Mouse (Mus musculus): ENCODE measurements around the gene Mptx2. TPM values are rescaled to one million over a fixed set of nuclear protein-coding genes. Genes with fewer than 3 reads are reported as not detected.

The Mptx2 gene
- not detected in 2 replicates for polyA plus RNA-seq (2014; fragmentation: Nextera tagmentation; extraction: Ambion mirVana)

- no peak within 1 kb of the TSS for H3K4me2 ChIP-seq
- H3K9me3 ChIP-seq (ENCODE audit: low read depth, low read length): no peaks in the 10 kb centered on the region
- H3K4me3 ChIP-seq (ENCODE audit: low read depth, low read length): no peak within 1 kb of the TSS
- no peak for ATAC-seq (ENCODE audit: insufficient read depth)
- no peaks in the 10 kb centered on the region for H3K27me3 ChIP-seq (ENCODE audit: insufficient read depth, low read length)
- WGBS: 75% methylated on average over 3 of the region's 3 CpGs
- no peak for TF ChIP-seq CTCF (IDR thresholded peaks at IDR 0.05; ENCODE audit: low read depth)
- H3K27ac ChIP-seq (ENCODE audit: low read depth): no peak within 1 kb of the TSS
- no peaks in the 10 kb centered on the region for H3K36me3 ChIP-seq (ENCODE audit: insufficient read depth)
- H3K9ac ChIP-seq: no peak within 1 kb of the TSS
- DNase-seq: no peak
- H3K4me1 ChIP-seq (ENCODE audit: insufficient read depth): no peaks in the 10 kb centered on the region
Observed at GRCm38 (mm10) chr1:173277677-173278076, at the start of gene Mptx2. Gene Mptx2 (minus strand): TSS chr1:173277777.

DNA sequence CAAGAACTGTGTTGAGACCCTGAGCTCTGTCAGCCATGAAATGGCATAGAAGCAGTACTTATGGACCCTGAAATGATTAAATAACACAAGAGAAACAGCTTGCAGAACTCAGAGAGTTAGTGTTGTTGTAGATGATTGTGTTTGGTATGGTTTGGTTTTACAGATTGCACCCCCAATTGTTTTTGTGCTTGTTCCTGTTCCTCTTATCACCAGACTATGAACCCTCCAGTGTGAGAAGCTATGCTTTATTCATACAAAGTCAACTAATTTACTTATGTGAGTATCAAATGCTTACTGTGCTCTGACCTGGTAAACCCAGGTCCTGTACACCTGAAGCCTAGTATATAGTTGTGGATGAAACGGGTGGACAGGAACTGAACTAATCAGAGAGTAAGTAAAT is 49.0 kb upstream of the Mptx2 start:
- Histone ChIP-seq H3K4me2 (no peak overlapping the region), H3K27me3 (ENCODE audit: insufficient read depth, low read length) (no peaks in the 10 kb centered on the region), H3K9ac (no peak overlapping the region), H3K9me3 (ENCODE audit: low read depth, low read length) (no peaks in the 10 kb centered on the region), H3K27ac (ENCODE audit: low read depth) (no peak overlapping the region), H3K36me3 (ENCODE audit: insufficient read depth) (no peaks in the 10 kb centered on the region), H3K4me1 (ENCODE audit: insufficient read depth) (no peaks in the 10 kb centered on the region), H3K4me3 (ENCODE audit: low read depth, low read length) (no peak overlapping the region)
- no peak for DNase-seq
- 56% methylated on average over 1 of the region's 1 CpGs for WGBS
- ATAC-seq (ENCODE audit: insufficient read depth): no peak
- no peak for TF ChIP-seq CTCF (IDR thresholded peaks at IDR 0.05; ENCODE audit: low read depth)

GRCm38 (mm10) chr1:173325395-173325794 is 47.8 kb upstream of the Mptx2 start:
- Histone ChIP-seq H3K4me1 (ENCODE audit: insufficient read depth) (no peaks in the 10 kb centered on the region), H3K36me3 (ENCODE audit: insufficient read depth) (no peaks in the 10 kb centered on the region), H3K4me3 (ENCODE audit: low read depth, low read length) (no peak overlapping the region), H3K27me3 (ENCODE audit: insufficient read depth, low read length) (no peaks in the 10 kb centered on the region), H3K9me3 (ENCODE audit: low read depth, low read length) (no peaks in the 10 kb centered on the region), H3K27ac (ENCODE audit: low read depth) (no peak overlapping the region), H3K9ac (no peak overlapping the region), H3K4me2 (no peak overlapping the region)
- ATAC-seq (ENCODE audit: insufficient read depth) (no peak), DNase-seq (no peak)
- 92% methylated on average over 1 of the region's 1 CpGs for WGBS
- TF ChIP-seq CTCF (IDR thresholded peaks at IDR 0.05; ENCODE audit: low read depth): no peak

DNA sequence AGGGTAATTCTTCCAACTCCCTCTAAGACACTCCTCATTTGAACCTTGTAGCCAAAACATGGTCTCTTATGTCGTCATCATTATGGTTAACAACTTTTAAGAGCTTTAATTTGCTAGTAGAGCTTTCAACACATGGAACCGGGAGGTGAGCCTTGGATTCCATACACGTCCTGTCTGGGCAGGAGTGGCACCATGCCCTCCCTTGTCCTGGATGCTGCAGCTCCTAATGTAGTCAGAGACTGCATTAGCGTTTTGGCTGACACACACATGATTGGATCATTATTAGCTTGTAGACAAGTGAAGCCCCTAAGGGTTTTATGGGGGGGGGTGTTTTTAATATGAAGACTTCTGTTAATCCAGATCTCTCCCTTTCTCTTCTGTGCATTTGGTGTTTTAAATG is 47.4 kb upstream of the Mptx2 start:
- Histone ChIP-seq H3K4me1 (ENCODE audit: insufficient read depth) (no peaks in the 10 kb centered on the region), H3K36me3 (ENCODE audit: insufficient read depth) (no peaks in the 10 kb centered on the region), H3K9ac (no peak overlapping the region), H3K27me3 (ENCODE audit: insufficient read depth, low read length) (no peaks in the 10 kb centered on the region), H3K4me2 (no peak overlapping the region), H3K4me3 (ENCODE audit: low read depth, low read length) (no peak overlapping the region), H3K9me3 (ENCODE audit: low read depth, low read length) (no peaks in the 10 kb centered on the region), H3K27ac (ENCODE audit: low read depth) (no peak overlapping the region)
- 60% methylated on average over 4 of the region's 4 CpGs for WGBS
- DNase-seq: no peak
- TF ChIP-seq CTCF (IDR thresholded peaks at IDR 0.05; ENCODE audit: low read depth): no peak
- no peak for ATAC-seq (ENCODE audit: insufficient read depth)

DNA sequence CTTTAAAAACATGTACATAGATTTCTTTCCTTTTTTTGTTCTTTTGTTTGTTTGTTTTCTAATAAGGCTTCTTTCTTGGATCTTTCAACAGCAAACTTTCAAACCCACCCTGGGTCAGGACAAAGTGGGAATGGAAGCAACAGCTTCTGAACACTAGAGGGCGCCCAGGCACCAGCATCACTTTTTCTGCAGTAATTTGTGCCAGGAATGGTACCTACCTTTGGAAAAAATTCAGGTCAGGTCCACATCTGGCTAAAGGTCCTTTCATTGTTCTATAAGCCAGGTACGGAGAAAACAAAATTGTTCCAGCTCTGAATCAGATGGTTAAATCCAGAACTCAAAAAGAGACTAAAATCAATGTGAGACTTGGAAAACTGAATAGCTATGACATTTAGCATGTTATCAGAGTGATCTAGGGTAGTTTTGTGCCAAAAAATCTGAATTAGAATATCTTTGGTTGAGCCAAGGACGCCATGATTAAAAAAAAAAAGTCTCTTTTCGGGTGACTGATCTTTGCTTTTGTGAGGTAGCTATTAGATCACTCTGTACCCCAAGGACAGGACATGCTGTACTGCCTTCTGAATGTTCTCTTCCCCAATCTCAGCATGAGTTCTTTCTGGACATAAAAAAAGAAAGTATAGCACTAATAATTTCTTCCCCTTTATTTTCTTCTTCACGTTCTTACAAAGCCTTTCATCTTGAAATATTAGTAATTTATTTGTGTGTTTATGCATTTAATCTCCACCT is 46.4 kb upstream of the Mptx2 start:
- H3K27me3 ChIP-seq (ENCODE audit: insufficient read depth, low read length): no peaks in the 10 kb centered on the region
- DNase-seq (peak; percentile 65), ATAC-seq (ENCODE audit: insufficient read depth) (no peak)
- TF ChIP-seq CTCF (IDR thresholded peaks at IDR 0.05; ENCODE audit: low read depth): peak; percentile 73
- H3K4me1 ChIP-seq (ENCODE audit: insufficient read depth): no peaks in the 10 kb centered on the region
- WGBS: 26% methylated on average over 5 of the region's 5 CpGs
- no peaks in the 10 kb centered on the region for H3K36me3 ChIP-seq (ENCODE audit: insufficient read depth)
- no peaks in the 10 kb centered on the region for H3K9me3 ChIP-seq (ENCODE audit: low read depth, low read length)
- H3K4me3 ChIP-seq (ENCODE audit: low read depth, low read length): no peak overlapping the region
- H3K4me2 ChIP-seq: no peak overlapping the region
- no peak overlapping the region for H3K27ac ChIP-seq (ENCODE audit: low read depth)
- H3K9ac ChIP-seq: no peak overlapping the region

- 64% methylated on average over 6 of the region's 6 CpGs for WGBS
Observed at GRCm38 (mm10) chr1:173322249-173322627, 44.7 kb upstream of the Mptx2 start.

DNA sequence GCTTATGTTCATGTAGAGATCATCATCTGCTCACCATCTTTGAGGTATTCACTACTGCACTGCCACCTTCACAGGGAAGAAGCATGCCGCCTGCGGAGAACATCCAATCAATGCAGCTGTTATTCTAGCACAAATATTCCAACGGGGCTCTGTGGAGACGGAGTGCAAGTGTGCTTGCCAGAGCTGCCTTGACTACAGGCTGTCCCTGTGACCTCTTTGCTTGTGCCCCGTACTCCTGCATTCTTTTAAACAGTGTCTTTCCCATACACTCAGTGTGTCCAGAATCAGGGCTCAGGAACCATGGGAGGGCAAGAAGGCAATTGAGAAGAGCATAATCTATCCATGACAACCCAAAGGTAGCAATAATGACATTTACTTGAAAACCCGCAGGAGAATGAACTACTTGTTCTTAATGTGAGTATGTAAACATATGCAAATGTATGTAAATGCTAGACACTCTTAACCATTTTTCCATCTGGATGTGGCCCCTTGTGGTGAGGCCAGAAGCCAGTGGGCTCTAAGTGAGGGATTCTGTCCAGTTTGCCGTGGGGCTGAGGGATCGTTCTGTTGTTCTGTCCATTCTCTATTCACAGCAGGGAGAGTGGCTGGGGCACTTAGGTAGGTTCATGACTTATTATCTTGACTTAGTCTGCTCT is 44.1 kb upstream of the Mptx2 start:
- H3K4me1 ChIP-seq (ENCODE audit: insufficient read depth): no peaks in the 10 kb centered on the region

More at GRCm38 (mm10) chr1:173322249-173322627, 44.7 kb upstream of the Mptx2 start:
- Histone ChIP-seq H3K27ac (ENCODE audit: low read depth) (no peak overlapping the region), H3K9ac (no peak overlapping the region), H3K36me3 (ENCODE audit: insufficient read depth) (no peaks in the 10 kb centered on the region), H3K9me3 (ENCODE audit: low read depth, low read length) (no peaks in the 10 kb centered on the region), H3K4me1 (ENCODE audit: insufficient read depth) (no peaks in the 10 kb centered on the region), H3K4me3 (ENCODE audit: low read depth, low read length) (no peak overlapping the region), H3K27me3 (ENCODE audit: insufficient read depth, low read length) (no peaks in the 10 kb centered on the region), H3K4me2 (no peak overlapping the region)
- DNase-seq (no peak), ATAC-seq (ENCODE audit: insufficient read depth) (no peak)
- TF ChIP-seq CTCF (IDR thresholded peaks at IDR 0.05; ENCODE audit: low read depth): no peak

More for the DNA sequence above, 44.1 kb upstream of the Mptx2 start:
- Histone ChIP-seq H3K4me3 (ENCODE audit: low read depth, low read length) (no peak overlapping the region), H3K27ac (ENCODE audit: low read depth) (no peak overlapping the region), H3K9me3 (ENCODE audit: low read depth, low read length) (no peaks in the 10 kb centered on the region), H3K9ac (no peak overlapping the region), H3K36me3 (ENCODE audit: insufficient read depth) (no peaks in the 10 kb centered on the region), H3K4me2 (no peak overlapping the region), H3K27me3 (ENCODE audit: insufficient read depth, low read length) (no peaks in the 10 kb centered on the region)
- WGBS: 63% methylated on average over 8 of the region's 8 CpGs
- no peak for TF ChIP-seq CTCF (IDR thresholded peaks at IDR 0.05; ENCODE audit: low read depth)
- DNase-seq (no peak), ATAC-seq (ENCODE audit: insufficient read depth) (no peak)
